Mouse (Mus musculus) telencephalon, adult 2 months (tissue): Measurements from ENCODE around the gene Gpr18.

Experiments used
- DNase-seq: peaks from one replicate; pipeline ENCODE4 v3.0.0-alpha.2; 2011; ENCODE audit warnings: low read depth, low spot score

The Gpr18 gene

DNA sequence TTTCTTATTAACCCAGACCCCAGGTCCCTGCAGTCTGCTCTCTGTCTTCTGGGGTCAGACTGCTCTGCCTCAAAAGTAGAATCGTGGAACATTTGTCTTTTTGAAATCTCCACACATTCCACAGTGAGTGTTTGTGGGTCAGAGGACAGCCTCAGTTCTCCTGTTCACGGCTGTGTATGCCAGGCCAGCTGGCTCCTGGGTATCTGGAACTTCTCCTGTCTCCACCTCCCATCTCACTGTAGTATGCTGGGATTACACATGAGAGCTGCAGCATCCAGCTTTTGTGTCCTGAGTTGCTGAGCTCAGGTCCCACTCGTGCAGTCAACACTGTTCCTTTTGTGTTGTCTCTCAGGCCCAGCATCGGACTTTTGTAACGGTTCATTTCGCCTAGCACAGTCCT lies 9.3 kb upstream of the Gpr18 start:
- no peak for DNase-seq

- no peak for DNase-seq
Observed at GRCm38 (mm10) chr14:121922731-121923130, 7.2 kb upstream of the Gpr18 start.

DNA sequence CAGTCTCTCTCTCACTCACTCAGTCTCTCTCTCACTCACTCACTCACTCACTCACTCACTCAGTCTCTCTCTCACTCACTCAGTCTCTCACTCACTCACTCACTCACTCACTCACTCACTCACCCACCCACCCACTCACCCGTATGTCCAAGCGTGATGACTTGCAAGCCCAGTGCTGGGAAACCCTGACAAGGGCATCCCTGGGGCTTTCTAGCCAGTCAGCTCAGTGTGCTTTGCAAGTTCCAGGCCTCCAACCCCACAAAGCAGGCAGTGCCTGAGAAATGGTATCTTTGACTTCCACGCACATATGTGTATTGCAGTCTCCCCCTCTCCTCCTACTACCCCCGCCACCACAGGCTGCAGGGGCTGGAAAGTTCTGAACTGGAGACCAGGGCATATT lies 6.4 kb upstream of the Gpr18 start:
- no peak for DNase-seq

- no peak for DNase-seq
Observed at GRCm38 (mm10) chr14:121920511-121921124, 5.0 kb upstream of the Gpr18 start.

DNA sequence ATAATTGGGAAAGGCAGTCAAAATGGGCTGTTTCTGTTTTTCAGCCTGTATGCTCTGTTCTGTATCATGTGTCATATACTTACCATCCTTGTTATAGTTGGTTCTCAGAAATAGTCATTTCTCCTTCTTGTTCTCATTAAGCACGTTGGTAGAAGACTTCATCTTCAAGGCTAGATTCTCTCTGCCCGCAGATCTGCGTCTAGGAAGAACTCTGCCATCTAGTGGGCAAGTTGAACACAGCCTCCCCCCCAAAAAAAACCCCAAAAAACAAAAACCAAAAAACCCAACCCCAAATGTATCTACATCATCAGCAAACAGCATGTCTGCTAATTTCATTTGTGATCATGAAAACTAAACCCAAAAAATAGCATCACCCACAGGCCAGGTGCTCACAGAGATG lies 4.2 kb upstream of the Gpr18 start:
- no peak for DNase-seq

GRCm38 (mm10) chr14:121918266-121918665 lies 2.7 kb upstream of the Gpr18 start:
- DNase-seq: no peak

- DNase-seq: no peak
Observed at GRCm38 (mm10) chr14:121916311-121917094, 922 bp upstream of the Gpr18 start.

GRCm38 (mm10) chr14:121915143-121915542 lies 438 bp downstream of the Gpr18 start:
- no peak for DNase-seq

DNA sequence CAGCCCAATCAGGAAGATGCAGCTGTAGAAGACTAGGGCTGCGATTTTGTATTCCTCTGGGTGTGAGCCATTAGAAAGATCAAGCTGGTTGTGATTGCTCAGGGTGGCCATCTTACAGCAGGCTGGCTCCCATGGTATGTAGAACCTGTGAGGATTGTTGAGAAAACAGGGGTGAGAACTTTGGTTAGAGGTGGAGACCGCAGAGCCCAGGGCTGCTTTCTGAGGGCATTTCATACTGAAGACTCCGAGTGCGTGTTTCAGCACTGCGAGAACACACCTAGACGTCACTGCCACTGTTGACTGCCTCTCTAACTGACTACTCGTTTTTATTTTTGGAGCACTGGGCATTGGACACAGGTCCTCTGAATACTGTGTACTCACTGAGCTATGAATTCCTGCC lies 3.1 kb downstream of the Gpr18 start:
- no peak for DNase-seq

DNA sequence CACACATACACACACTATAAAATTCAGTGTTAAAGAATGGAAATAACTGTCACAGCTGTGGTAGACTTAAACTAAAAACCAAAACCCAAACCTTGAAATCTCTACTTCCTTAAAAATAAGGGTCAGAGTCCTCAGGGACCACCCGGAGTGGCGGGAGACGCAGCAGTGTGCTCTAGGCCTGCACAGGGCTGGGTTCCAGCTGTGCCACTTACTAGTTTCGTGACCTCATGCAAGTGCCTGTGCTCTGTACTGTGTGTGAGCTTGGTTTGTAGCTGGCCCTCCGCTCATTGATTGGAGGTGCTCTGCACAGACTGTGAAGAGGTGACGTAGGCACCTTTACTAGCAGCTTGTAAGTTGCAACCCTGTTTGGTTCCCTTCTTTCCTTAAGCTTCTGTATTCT lies 5.7 kb downstream of the Gpr18 start:
- DNase-seq: no peak

GRCm38 (mm10) chr14:121906992-121907681 lies 8.4 kb downstream of the Gpr18 start:
- no peak for DNase-seq

DNA sequence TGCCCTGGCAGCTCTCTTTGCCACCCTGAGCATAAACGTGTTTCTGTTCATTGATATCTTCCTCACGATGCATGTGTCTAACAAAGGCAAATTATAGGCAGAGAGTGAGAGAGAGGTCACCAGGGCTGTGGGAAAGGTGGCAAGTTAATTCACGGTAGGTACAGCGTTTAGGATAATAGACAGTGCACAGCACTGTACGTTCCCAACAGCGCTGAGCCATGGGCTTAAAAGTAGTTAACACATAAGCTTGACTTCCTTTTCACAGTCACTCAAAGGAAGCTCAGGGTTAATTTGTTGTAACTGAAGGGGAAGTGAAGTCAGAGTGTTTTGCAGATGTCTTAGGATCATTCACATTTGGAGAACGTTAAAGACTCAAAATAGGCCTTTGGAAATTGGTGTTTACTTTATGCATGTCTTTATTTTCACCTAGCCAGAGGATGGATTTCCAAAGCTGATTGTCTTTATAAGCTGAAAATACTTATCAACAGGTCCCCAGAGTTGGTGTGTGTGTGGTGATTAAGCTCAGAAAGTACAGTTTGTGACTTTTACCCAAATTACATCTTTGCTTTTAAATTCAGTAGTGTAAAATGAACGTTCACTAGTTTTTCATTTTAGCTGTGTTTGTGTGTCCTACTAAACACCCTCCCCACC lies 9.1 kb downstream of the Gpr18 start:
- no peak for DNase-seq

DNA sequence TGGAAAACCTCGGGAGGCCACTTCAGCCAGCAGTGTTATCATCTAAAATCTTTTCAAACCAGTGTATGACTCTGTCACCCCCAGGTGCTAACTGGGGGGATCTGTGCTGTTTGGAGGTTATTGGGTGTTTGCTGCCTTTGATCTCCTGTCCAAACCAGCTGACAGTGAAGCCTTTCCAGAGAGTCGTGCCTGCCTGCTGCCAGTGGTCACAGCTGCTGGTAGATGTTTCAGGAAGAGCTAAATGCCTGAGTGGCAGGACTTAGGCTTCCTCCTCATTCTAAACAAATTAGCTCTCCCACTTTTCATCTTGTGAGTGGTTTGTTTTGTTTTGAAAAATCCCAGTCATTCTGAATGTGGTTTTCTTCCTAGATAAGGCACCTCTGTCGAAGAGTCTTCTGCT lies 10.8 kb downstream of the Gpr18 start:
- no peak for DNase-seq

- DNase-seq: no peak
Observed at GRCm38 (mm10) chr14:121903381-121903876, 12.2 kb downstream of the Gpr18 start.

- no peak for DNase-seq
Observed at GRCm38 (mm10) chr14:121901511-121901910, 14.1 kb downstream of the Gpr18 start.

DNA sequence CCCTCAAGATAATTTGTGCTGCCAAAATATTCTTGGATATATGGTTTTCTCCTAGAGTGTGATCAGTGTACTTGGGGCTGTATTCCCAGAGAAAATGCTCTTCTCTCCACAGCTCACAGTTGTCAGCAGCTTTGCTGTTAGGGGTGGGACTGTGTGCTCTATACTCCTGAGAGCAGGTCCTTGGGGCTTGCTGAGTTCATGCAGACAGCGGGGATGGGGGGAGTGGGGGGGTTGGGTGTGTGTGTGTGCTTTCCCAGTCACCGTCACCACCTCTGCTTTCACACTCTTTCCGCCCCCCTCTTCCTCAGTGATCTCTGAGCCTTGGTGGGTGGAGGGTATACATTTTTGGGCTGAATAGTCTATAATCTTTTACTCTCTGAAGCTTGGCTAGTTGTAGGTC lies 16.5 kb downstream of the Gpr18 start:
- no peak for DNase-seq

DNA sequence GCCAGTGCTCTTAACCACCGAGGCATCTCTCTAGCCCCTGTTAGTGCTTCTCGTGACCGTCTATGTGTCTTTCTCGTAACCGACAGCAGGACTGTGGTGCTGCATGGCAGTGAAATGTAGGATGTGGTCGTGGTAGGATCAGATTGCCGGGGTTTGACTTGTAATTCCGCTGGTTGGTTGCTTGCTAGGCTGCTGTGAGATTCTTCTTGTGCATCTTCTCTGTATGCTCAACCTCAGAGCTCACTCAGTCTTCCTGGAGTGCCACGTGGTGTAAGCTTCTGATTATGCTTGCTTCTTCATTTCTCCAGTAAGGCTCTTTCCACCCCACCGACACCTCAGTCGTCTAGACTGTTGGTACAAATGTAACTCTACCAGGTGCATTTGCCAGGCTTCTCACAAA lies 17.1 kb downstream of the Gpr18 start:
- DNase-seq: no peak

DNA sequence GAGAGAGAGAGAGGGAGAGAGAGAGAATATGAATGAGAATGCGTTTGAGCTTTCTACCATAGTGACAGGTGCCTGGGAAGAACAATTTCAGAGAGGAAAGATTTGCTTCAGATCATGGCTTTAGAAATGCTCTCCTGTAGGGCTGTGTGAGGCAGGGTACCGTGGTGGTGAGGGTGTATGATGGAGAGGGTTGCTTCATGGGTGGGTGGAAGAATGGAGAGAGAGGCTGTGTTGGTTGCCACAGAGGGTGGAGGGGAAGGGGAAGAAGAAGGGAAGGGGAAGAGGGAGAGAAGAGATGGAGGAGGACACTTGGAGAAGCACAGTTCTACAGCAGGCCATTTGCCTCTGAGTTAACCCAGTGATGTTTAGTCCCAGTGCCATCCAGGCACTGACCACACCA lies 17.8 kb downstream of the Gpr18 start:
- no peak for DNase-seq

- no peak for DNase-seq
Observed at GRCm38 (mm10) chr14:121896126-121897090, 19.2 kb downstream of the Gpr18 start.

- DNase-seq: no peak
Observed at GRCm38 (mm10) chr14:121895316-121895715, 20.3 kb downstream of the Gpr18 start.
